Mouse (Mus musculus) thymus, postnatal 4 days (tissue): Measurements from ENCODE around the gene Gm5478.
"Not testable (repeated sequence)": the region's sequence is repeated elsewhere in the genome, so short reads cannot be mapped to it uniquely, and the experiment has no call there.

Experiments
- DNase-seq: peaks from one replicate; pipeline ENCODE4 v3.0.0; 2021

The Gm5478 gene

DNA sequence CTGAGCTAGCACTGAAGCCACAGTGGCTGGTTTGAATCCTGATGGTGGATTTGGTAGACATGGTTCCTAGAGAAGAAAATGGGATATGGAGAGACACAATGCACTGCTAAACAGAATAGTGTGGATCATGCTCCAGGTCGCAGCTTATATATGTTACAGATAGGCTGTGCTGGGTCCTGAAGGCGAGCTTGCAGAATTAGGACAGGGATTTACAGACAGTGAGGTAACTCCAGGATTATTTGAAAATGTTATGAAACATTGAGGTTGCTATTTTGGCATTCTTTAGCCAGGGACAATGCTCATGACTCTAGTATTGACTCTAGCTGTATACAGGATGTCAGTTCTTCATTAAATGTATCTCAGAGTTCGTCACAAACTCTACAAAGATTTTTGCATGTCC, at the start of gene Gm5478:
TSS of gene Gm5478 (minus strand) at position 101 of the 400 bp plus-strand sequence.
- no peak for DNase-seq

DNA sequence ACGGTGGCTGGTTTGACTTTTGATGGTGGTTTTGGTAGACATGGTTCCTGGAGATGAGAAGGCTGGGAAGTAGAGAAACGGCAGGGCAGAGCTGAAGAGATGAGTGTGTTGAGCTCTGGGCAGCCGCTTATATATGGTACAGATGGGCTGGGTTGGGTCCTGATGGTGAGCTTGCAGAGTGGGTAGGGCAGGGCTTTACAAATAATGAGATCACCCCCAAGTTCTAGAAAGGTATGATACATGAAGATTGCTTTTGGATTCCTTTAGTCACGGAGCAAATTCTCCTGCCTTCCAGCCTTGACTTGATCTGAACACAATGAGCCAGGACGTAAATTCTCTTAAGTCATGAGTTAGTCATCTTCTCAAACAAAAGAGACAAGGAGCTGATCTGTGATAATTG, 47.0 kb upstream of the Gm5478 start, which contains the start of gene Krt6a:
TSS of gene Krt6a (minus strand) at position 101 of the 400 bp plus-strand sequence.
- no peak for DNase-seq

GRCm38 (mm10) chr15:101690460-101690859, 43.3 kb upstream of the Gm5478 start:
- not testable (repeated sequence) for DNase-seq

- DNase-seq: no peak
These were observed 41.0 kb upstream of the Gm5478 start for GRCm38 (mm10) chr15:101688161-101688560.

DNA sequence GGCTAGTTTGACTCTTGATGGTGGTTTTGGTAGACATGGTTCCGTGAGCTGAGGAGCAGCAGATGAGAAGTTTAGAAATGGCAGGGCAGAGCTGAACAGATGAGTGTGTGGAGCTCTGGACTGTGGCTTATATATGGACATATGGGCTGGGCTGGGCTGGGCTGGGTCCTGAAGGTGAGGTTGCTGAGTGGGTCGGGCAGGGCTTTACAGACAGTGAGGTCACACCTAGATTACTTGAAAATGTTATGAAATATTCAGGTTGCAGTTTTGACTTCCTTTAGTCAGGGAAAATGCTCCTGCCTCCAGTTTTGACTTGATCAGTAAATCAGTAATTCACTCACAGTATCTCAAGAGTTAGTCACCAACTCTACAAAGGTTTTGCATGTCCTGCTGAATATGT, 33.0 kb upstream of the Gm5478 start, which contains the start of gene Krt6b:
TSS of gene Krt6b (minus strand) at position 101 of the 400 bp plus-strand sequence.
- no peak for DNase-seq

DNA sequence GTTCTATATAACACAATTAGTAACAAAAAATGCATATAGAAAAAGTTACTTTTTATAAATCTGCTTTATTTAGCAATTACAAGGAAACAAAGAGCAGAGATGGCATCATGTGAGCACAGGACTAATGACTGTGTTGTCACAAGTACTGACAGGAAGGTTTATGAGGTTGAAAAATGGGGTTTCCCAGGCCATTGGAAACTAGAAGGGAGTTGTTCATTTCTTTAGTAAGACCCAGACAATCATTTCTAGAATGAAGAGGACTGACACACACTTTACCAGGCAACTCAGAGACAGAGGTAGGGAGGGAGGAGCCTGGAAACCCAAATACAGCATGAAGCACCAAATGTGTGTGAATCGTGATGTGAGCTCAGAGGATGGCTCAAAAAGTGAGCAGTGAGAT, 28.8 kb upstream of the Gm5478 start:
- no peak for DNase-seq

GRCm38 (mm10) chr15:101652736-101653265, 5.6 kb upstream of the Gm5478 start:
- DNase-seq: no peak

- no peak for DNase-seq
These were observed 19.3 kb downstream of the Gm5478 start, which contains the start of gene Gm5414 for GRCm38 (mm10) chr15:101627884-101628283. TSS of gene Gm5414 (minus strand) at chr15:101628188.

DNA sequence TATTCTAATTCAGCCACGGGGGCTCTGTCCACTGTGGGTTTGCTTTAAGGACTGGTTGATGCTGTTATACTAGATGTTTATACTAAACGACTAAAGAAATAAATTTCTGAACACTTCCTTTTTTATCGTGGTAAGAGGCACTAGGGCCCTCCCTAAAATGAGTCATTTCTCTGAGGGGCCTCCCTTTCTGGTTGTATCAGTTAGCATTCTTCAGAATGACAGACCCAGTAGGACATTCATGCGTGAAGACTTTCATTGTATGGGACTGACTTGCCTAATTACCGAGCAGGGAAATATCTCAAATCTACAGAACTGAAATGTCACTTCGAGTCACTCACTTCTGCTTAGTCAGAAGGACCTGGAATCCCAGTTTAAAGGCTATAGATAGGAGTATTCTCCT, 48.1 kb downstream of the Gm5478 start:
- DNase-seq: no peak
